Mouse (Mus musculus) forebrain, embryonic 11.5 days (tissue): ENCODE results near the gene Dld. TPM values are rescaled to one million over a fixed set of nuclear protein-coding genes. Genes with fewer than 3 reads are reported as not detected.

ENCODE experiments used
- ATAC-seq: fragments of 200-750 bp; cut with Nextera tagmentation; replicated peaks from 2 replicates; pipeline ENCODE4 v1.8.0; 2017; ENCODE audit warnings: moderate TSS enrichment; ENCODE audit not compliant: low FRiP score
- DNase-seq: peaks from one replicate; pipeline ENCODE4 v3.0.0-alpha.2; 2017; ENCODE audit warnings: low spot score
- H3K27ac ChIP-seq: fragments of 300-500 bp; sonication (generic); 2 replicates; pipeline ENCODE4 v1.5.1; 2014; ENCODE audit warnings: low read depth, low read length
- H3K27me3 ChIP-seq: fragments of 300-500 bp; sonication (generic); 2 replicates; pipeline ENCODE4 v1.6.1; 2014; ENCODE audit warnings: mild to moderate bottlenecking, low read length, mixed read lengths; ENCODE audit not compliant: control insufficient read depth, insufficient read depth
- H3K36me3 ChIP-seq: fragments of 300-500 bp; sonication (generic); 2 replicates; pipeline ENCODE4 v1.6.1; 2014; ENCODE audit warnings: mild to moderate bottlenecking, low read length, moderate library complexity, mixed read lengths; ENCODE audit not compliant: control insufficient read depth, insufficient read depth
- H3K4me1 ChIP-seq: fragments of 300-500 bp; sonication (generic); replicated peaks from 2 replicates; pipeline ENCODE4 v1.6.1; 2014; ENCODE audit warnings: low read length, mixed read lengths; ENCODE audit not compliant: control insufficient read depth, insufficient read depth
- H3K4me2 ChIP-seq: fragments of 300-500 bp; sonication (generic); 2 replicates; pipeline ENCODE4 v1.6.1; 2014; ENCODE audit warnings: low read depth, mild to moderate bottlenecking, low read length, moderate library complexity, mixed read lengths; ENCODE audit not compliant: severe bottlenecking
- H3K4me3 ChIP-seq: fragments of 300-500 bp; sonication (generic); 2 replicates; pipeline ENCODE4 v1.5.1; 2014; ENCODE audit warnings: low read depth, low read length
- H3K9ac ChIP-seq: fragments of 300-500 bp; sonication (generic); 2 replicates; pipeline ENCODE4 v1.6.1; 2014; ENCODE audit warnings: low read length
- H3K9me3 ChIP-seq: fragments of 300-500 bp; sonication (generic); 2 replicates; pipeline ENCODE4 v1.6.1; 2016; ENCODE audit warnings: low read length, mixed read lengths; ENCODE audit not compliant: control insufficient read depth
- WGBS: fragments of 180-500 bp; shearing (Covaris S2); extraction: QIAGEN DNeasy Blood & Tissue Kit; methylation state at CpG from one replicate; pipeline ENCODE4 v1.1.7; 2014; 5-methylcytosine and 5-hydroxymethylcytosine counted together
- polyA plus RNA-seq: library from polyadenylated mRNA; unstranded; fragments of >200 nt; fragmentation: Nextera tagmentation; extraction: Ambion mirVana; gene quantifications from 2 replicates; pipeline ENCODE4 v1.2.1, GENCODE M21; 2014

Dld gene
- polyA plus RNA-seq = 133 and 142 TPM in 2 replicates

- no peaks in the 10 kb centered on the region for H3K27me3 ChIP-seq
- 6% methylated on average over 64 of the region's 66 CpGs for WGBS
- H3K9me3 ChIP-seq = no peaks in the 10 kb centered on the region
- no peaks in the 10 kb centered on the region for H3K36me3 ChIP-seq
- ATAC-seq (peak; percentile 100), DNase-seq (peak; percentile 95)
- peak within 1 kb of the TSS; percentile 85 for H3K4me3 ChIP-seq
- no peaks in the 10 kb centered on the region; the same call in 1 of the 2 replicates for H3K4me1 ChIP-seq
- peak within 1 kb of the TSS; percentile 38; the same call in 1 of the 2 replicates for H3K27ac ChIP-seq
- H3K9ac ChIP-seq = peak within 1 kb of the TSS; percentile 85
- H3K4me2 ChIP-seq = peak within 1 kb of the TSS; percentile 71
These were observed at the start of gene Dld for GRCm38 (mm10) chr12:31350944-31351928. TSS of gene Dld (minus strand) at chr12:31351453.

GRCm38 (mm10) chr12:31400821-31401220 lies 49.6 kb upstream of the Dld start:
- no peak overlapping the region for H3K4me2 ChIP-seq
- H3K9me3 ChIP-seq = no peaks in the 10 kb centered on the region
- no peak for DNase-seq
- H3K4me1 ChIP-seq = no peaks in the 10 kb centered on the region
- no peak for ATAC-seq
- no peak overlapping the region for H3K9ac ChIP-seq
- WGBS = 90% methylated on average over 1 of the region's 1 CpGs
- H3K36me3 ChIP-seq = no peaks in the 10 kb centered on the region
- no peak overlapping the region for H3K4me3 ChIP-seq
- H3K27me3 ChIP-seq = no peaks in the 10 kb centered on the region
- no peak overlapping the region for H3K27ac ChIP-seq

GRCm38 (mm10) chr12:31397709-31398108 lies 46.5 kb upstream of the Dld start:
- Histone ChIP-seq H3K9ac (no peak overlapping the region), H3K27ac (no peak overlapping the region), H3K36me3 (no peaks in the 10 kb centered on the region), H3K4me1 (no peaks in the 10 kb centered on the region), H3K9me3 (no peaks in the 10 kb centered on the region), H3K4me2 (no peak overlapping the region), H3K4me3 (no peak overlapping the region), H3K27me3 (no peaks in the 10 kb centered on the region)
- DNase-seq (no peak), ATAC-seq (no peak)
- 91% methylated on average over 4 of the region's 4 CpGs for WGBS

GRCm38 (mm10) chr12:31395895-31396294 lies 44.6 kb upstream of the Dld start:
- DNase-seq = no peak

GRCm38 (mm10) chr12:31391696-31392095 lies 40.4 kb upstream of the Dld start:
- WGBS = 92% methylated on average over 12 of the region's 12 CpGs
- ATAC-seq = no peak

More at GRCm38 (mm10) chr12:31395895-31396294, 44.6 kb upstream of the Dld start:
- Histone ChIP-seq H3K4me3 (no peak overlapping the region), H3K27me3 (no peaks in the 10 kb centered on the region), H3K27ac (no peak overlapping the region), H3K4me2 (no peak overlapping the region), H3K9me3 (no peaks in the 10 kb centered on the region), H3K9ac (no peak overlapping the region), H3K36me3 (no peaks in the 10 kb centered on the region), H3K4me1 (no peaks in the 10 kb centered on the region)
- no peak for ATAC-seq
- WGBS = 93% methylated on average over 1 of the region's 1 CpGs

GRCm38 (mm10) chr12:31390571-31390970 lies 39.3 kb upstream of the Dld start, which contains the start of gene Slc26a3:
TSS of gene Slc26a3 (plus strand) at chr12:31390871.
- ATAC-seq (no peak), DNase-seq (no peak)
- Histone ChIP-seq H3K4me3 (no peak within 1 kb of the TSS), H3K9ac (no peak within 1 kb of the TSS), H3K27ac (no peak within 1 kb of the TSS), H3K9me3 (no peaks in the 10 kb centered on the region), H3K27me3 (no peaks in the 10 kb centered on the region), H3K4me1 (no peaks in the 10 kb centered on the region), H3K36me3 (no peaks in the 10 kb centered on the region), H3K4me2 (no peak within 1 kb of the TSS)
- WGBS = 89% methylated on average over 3 of the region's 3 CpGs

More at GRCm38 (mm10) chr12:31391696-31392095, 40.4 kb upstream of the Dld start:
- Histone ChIP-seq H3K36me3 (no peaks in the 10 kb centered on the region), H3K27me3 (no peaks in the 10 kb centered on the region), H3K4me2 (no peak overlapping the region), H3K4me3 (no peak overlapping the region), H3K4me1 (no peaks in the 10 kb centered on the region), H3K9ac (no peak overlapping the region), H3K27ac (no peak overlapping the region), H3K9me3 (no peaks in the 10 kb centered on the region)
- DNase-seq = no peak

- no peaks in the 10 kb centered on the region for H3K4me1 ChIP-seq
- H3K4me2 ChIP-seq = no peak overlapping the region
- H3K9me3 ChIP-seq = no peaks in the 10 kb centered on the region
- ATAC-seq (no peak), DNase-seq (no peak)
- no peak overlapping the region for H3K4me3 ChIP-seq
- H3K27me3 ChIP-seq = no peaks in the 10 kb centered on the region
- H3K9ac ChIP-seq = no peak overlapping the region
- H3K36me3 ChIP-seq = no peaks in the 10 kb centered on the region
- 70% methylated on average over 3 of the region's 3 CpGs for WGBS
- no peak overlapping the region for H3K27ac ChIP-seq
These were observed 36.0 kb upstream of the Dld start for GRCm38 (mm10) chr12:31387303-31387702.

- 81% methylated on average over 2 of the region's 2 CpGs for WGBS
- Histone ChIP-seq H3K9ac (no peak overlapping the region), H3K27ac (no peak overlapping the region)
These were observed 31.2 kb upstream of the Dld start for GRCm38 (mm10) chr12:31382451-31382850.

More at GRCm38 (mm10) chr12:31382451-31382850, 31.2 kb upstream of the Dld start:
- Histone ChIP-seq H3K9me3 (no peaks in the 10 kb centered on the region), H3K4me3 (no peak overlapping the region), H3K4me1 (no peaks in the 10 kb centered on the region), H3K36me3 (no peaks in the 10 kb centered on the region), H3K27me3 (no peaks in the 10 kb centered on the region), H3K4me2 (no peak overlapping the region)
- DNase-seq (no peak), ATAC-seq (no peak)
